Mouse (Mus musculus) inflammation-experienced regulatory T-cells, adult 6 months (primary cell): ENCODE results near the gene Inpp5d. TPM values are rescaled to one million over a fixed set of nuclear protein-coding genes. Genes with fewer than 3 reads are reported as not detected.

Experiments
- ATAC-seq: one replicate; pipeline ENCODE4 v1.8.0; 2017
- polyA plus RNA-seq, 3 experiments: library from polyadenylated mRNA; unstranded; fragments of 100-300 nt; shearing (Covaris generic); gene quantifications; one replicate each; pipeline ENCODE4 v1.2.1; 2017

The Inpp5d gene
- 100 to 1,000 TPM; 124 to 158 (median 135) TPM for polyA plus RNA-seq

DNA sequence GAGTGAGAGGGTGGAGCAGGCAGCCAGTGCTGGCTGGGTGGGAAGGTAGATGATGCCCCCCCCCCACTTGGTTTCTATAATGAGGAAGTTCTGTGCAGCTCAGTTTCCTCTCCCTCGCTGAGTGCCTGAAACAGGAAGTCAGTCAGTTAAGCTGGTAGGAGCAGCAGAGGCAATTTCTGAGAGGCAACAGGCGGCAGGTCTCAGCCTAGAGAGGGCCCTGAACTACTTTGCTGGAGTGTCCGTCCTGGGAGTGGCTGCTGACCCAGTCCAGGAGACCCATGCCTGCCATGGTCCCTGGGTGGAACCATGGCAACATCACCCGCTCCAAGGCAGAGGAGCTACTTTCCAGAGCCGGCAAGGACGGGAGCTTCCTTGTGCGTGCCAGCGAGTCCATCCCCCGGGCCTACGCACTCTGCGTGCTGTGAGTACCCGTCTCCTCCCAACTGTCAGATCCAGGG lies at the start of gene Inpp5d:
Inpp5d (plus strand) TSS at position 102 of the 458 bp plus-strand sequence.
- ATAC-seq, result peak; percentile 70

DNA sequence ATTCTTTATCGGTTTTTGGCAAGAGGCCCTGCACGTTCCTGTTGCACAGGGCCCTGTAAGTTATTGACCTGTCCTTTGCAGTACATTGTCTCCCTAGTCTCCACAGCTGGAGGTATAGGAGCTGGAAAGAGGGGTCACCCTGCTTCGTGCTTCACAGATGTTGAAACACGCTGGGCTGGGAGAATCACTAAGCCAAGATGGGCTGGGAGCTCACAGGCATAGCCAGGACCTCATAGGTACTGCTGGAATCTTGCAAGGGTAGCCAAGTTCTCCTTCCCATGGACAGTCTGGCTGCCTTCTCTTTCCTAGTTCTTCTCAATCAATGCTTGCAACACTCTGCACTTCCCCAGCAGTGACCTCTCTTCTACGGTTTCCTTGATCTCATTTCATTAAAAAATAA lies 46.9 kb upstream of the Inpp5d start:
- ATAC-seq, result no peak

DNA sequence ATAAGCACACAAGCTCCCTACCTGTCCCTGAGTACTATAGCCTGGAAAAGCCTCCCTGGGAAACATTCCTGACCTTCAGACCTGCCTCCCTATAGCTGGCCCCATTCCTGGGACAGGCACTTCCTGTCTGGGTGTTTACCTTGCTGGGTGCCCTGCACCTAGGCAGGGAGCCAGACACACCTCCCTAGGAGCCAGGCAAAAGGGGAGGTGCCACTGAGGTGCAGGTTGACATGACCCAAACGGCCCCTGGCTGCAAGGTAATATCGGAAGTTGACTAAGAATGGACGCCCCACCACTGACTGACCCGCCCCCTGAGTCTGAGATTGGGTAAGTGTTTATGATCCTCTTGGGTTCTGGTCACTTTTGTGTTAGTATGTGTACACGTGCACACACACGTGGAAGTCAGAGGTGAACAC lies 46.3 kb upstream of the Inpp5d start, which contains the start of gene Ngef:
Ngef (minus strand) TSS at position 71 of the 416 bp plus-strand sequence.
- no peak for ATAC-seq

DNA sequence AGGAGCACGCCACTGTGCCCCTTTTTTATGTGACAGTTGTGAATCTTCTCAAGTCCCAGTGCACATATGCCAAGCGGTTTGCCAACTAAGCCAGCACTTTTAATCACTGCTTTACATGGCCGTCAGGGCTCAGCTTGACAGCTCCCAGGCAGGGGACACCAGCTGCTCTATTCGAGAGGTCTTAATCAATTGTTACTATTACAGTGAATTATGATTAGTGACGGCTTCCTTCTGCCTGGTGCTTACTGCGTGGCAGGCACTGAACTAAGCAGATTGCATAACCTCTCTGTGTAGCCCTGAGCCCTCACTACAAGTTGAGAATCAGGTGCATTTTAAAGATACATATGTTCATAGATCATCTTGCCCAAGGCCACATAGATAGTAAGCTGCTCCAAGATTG lies 45.8 kb upstream of the Inpp5d start:
- no peak for ATAC-seq

DNA sequence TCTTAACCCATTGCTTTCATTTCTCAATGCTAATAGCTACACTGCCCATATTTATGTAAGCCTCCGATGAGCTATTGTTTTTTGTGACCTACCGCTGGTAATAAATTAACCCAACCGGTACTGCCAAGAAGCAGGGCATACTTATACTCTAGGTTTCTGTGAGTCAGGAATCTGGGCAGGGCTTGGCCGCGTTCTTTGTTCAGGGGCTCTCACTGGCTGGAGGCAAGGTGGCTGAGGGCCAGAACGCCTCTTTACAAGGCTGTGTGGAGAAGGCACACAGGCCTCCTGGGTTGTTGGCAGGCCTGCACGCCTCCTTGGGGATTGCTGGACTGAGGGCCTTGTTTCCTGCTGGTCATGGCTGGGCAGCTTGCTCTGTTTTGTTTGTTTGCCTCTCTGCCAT lies 45.3 kb upstream of the Inpp5d start:
- no peak for ATAC-seq

DNA sequence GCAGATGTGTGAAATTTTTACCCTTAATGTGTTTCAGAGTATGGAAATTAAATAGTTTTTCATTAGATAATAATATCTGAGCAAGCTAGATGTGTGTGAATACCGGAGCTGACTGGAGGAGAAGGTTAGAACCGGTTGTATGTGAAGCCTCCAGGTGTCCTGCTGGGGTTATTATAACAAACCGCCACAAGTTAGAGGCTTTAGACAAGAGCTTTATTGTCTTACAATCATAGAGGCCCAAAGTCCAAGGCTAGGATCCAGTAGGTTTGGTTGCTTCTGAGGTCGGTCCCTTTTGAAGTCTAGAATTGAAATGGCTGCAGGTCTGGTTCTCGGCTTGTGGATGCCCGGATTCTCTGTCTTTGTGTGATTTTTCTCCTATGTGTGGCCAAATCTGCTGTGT lies 41.1 kb upstream of the Inpp5d start:
- no peak for ATAC-seq

DNA sequence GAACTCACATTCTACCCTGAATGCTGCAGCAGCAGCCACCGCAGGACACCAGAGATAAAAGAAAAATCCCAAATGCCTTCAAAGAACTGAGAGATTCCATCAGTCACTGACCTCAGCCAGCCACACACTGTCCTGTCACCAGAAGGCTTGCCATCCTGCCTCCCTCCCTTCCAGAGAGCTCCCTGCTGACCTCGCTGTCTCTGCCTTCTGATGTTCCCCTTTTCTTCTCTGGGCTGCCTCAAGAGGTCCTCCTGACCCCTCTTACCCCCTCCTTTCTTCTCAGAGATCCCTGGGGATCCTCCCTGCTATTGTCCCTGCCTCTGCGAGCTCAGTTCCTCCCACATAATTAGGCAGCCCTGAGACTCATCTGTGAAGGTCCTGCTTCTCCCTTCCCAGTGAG lies 39.3 kb upstream of the Inpp5d start:
- no peak for ATAC-seq

DNA sequence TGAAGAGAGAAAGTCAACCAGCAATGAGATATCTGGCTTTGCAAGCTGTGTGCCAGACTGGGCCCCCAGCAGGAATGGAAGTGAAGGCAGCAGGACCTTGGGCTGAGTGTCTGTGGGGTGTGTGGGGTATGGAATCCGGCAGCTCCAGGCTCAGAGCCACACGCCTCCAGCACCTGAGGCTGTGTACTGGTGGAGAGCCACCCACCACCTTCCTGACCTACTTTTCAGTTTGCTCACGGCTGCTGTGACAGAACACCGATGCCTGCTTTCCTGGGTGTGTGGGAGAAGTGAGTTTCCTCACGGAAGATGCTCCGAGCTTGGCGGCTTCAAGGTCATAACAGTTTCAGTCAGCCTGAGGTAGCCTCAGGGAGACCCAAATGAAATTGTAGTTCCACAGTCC lies 30.9 kb upstream of the Inpp5d start:
- ATAC-seq, result no peak

DNA sequence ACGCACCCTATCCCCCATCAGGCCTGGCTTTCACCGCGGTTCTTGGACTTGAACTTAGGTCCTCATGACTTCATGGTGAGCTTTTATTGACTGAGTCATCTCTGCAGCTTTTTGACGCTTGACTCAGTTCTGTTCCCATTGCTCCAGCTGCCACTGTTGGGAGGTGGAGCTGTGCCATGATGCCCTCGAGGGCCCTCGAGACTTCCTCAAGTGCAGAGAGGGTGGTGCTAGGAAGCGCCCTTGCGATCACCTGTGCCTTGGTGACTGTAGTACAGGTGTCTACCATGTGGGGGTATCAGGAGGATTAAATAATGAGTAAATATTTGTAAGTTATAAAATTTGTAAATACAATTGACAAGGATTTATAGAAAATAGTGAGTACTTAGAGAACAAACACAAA lies 30.1 kb upstream of the Inpp5d start:
- ATAC-seq, result no peak

DNA sequence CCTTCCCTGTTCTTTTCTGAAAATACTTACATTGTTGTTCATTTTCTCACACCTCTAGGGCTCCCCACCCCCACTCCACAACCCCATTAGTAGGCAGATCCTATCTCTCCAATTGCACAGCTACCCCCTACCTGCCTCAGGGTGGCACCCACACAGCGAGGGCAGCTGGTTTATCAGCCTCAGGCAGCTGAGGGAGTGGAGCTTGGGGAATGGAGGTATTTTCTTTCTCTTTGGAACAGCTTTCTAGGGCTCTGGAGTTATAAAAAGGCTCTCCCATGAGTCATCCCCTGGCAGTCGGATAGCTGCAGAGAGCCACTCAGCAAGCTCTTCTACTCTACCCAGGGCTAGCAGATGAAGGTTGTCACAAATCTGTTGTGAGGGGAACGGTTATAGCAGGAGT lies 25.9 kb upstream of the Inpp5d start:
- ATAC-seq, result no peak

DNA sequence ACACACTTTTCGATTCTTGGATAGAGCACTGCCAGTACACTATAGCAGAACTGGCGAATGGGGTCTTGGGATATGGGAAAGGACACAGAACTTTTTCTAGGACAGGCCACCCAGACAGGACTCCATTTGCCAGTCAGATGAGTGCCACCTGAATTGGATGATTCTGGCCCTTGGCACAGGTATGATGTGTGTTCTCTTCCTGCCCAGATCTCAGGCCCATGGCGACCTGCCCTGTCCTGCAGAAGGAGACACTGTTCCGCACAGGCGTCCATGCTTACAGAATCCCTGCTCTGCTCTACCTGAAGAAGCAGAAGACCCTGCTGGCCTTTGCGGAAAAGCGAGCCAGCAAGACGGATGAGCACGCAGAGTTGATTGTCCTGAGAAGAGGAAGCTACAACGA lies 25.4 kb upstream of the Inpp5d start:
- no peak for ATAC-seq

DNA sequence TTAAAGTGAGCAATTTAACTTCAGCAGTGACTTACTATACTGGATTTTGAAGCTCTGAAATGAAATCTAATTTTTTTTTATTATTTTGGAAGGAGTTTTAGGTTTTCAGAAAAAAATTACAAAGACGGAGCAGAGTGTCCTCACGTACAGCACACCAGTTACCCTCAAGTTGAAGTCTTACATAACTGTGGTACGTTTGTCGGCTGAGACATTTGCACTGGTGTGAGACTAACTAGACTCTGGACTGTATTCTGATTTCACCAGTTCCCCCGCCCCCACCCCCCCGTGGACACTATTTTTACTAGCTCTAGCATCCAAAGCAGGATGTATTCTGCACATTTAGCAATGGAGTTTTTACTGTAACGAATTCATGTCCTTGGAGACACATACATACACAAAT lies 19.6 kb upstream of the Inpp5d start:
- no peak for ATAC-seq

DNA sequence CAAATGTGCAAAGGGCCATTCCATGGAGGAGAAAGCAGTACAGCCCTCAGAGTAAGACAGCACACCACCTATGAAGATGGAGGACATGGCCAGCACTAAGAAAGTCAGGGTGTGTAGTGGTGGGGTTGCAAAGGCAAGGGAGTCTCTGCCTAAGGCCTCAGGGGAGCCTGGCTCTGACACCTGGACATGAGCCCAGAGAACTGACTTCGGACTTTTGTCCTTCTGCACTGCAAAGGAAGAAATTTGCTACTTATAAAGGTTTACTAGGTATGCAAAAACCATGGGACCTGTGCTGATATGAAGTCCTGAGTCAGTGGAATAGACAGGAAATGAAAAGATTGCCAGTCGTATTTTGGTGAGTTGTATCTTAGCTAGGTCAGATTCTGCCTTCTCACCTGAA lies 18.3 kb upstream of the Inpp5d start:
- ATAC-seq, result no peak

DNA sequence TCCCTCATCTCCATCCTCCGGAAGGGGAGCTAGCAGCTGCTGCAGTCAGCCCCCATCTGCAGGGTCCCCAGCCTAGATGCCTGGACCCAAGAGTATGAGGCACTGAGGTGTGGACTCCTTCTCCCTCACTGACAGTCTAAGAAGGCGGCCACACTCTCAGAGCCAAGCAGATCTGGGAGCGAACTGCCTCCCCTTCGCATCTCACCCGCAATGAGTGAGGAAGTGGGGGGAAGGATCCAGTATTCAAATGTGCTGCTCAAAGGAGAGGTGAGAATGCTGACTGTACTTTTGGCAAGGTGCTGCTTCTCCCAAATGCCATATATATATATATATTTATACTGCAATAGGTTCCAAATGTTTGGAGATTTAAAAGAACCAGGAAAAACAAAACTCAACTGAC lies 16.7 kb upstream of the Inpp5d start:
- ATAC-seq, result no peak

DNA sequence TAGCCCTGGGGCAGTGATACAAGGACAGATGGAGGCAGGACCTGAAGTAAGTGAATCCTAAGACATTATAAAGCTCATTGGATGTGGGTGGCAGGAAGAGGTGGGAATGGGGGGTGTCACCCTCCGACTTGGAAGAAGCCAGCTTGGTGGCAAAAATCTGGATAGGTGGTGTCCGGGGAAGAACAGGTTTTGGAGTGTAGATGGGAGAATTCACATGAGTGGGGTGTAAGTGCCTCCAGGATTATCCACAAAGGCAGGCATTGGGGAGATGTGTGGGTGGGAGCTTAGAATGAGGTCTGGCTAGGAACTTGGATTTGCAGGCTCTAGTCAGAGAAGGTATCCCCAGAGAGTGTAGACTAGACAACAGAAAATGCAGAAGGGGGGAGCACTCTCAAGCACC lies 14.8 kb upstream of the Inpp5d start:
- no peak for ATAC-seq

DNA sequence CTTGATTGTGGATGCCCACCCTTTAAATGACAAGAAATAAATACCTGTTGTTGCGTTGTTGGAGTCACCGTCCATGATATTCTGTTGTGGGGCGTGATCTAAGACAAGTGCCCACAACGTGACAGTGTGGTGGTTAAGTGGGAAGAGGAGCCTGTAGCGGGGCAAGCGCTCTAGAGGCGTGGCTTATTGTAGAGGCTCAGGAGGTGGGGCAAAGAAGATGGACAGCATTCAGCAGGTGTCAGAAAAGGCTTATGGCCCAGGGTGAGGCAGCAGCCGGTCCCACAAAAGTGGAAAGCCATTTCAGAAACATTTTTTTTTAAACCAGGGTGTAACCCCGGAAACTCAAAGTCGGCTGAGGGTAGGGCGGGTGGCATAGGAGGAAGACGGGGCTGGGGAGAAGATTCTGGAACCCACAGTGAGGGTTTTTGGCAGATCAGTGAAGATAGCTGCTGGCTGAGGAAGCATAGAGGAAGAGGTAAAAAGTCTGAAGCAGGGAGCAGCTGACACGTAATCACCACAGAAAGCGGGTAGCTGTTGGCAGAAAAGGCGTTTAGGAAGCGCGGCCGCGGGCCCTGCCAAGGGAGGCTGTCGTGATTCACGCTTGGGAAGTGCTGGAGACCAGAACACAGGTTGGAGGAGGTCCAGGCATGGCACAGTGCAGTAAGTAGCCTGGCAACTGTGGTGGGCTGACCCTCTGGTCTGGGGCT lies 12.6 kb upstream of the Inpp5d start:
- peak; percentile 88 for ATAC-seq

DNA sequence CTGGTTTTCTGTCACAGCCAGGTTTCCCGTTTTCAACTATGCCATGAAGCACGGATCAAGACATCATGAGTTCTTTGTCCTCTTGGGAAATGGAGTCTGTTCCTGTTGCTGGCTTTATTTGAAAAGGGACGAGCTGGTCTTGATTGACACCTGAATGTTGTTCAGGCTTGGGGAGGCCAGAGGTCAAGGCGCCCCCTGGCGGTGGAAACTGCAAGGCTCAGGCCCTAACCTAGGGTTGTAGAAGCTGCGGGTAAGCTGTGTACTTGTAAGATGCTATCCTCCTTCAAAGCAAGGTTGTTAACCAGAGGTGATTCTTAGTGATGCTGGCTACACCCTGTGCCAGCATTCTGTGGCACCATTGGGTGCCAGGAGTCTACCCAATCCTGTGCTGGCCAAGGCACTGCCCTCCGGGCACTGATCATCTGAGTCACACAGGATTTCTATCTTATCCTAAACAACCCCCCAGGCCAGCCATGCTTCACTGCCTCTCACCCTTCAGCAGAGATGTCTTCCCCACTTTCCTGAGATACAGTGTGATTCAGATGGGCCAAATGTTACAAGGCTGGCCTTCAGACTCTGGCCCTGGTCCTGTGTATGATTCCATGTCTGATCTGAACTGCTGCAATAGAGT lies 11.6 kb upstream of the Inpp5d start:
- no peak for ATAC-seq

DNA sequence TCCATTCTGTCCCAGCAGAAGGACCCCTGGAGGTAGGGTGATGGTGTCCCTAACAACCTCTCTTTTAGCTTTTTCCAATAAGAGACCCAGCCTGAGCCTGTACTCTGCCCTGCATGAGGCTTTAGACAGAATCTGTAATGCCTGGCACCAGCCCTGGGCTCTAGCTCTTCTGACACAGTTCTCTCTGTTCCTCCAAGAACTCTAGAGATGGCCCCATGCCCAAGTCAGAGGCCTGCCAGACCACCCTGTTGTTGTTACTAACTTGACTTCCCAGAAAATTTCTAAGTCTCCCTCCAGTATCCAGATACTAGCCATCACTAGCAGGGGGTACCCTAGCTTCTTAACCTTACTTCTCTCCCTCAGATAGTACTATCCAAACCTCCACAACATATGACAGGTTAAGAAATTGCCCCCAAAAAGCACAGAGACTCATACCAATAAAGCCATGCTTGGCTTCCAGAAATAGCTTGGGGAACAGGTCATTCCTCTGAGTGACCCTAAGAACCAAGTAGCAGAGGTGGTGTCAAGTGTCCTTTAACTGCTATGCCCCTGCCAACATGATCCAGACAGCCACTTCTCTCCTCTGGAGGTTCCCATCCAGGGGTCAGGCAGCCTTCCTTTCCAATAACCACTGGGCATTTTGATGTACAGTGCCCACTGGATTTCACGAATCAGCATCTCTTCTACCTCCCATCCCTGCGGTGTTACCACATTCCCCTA lies 5.4 kb upstream of the Inpp5d start:
- no peak for ATAC-seq

DNA sequence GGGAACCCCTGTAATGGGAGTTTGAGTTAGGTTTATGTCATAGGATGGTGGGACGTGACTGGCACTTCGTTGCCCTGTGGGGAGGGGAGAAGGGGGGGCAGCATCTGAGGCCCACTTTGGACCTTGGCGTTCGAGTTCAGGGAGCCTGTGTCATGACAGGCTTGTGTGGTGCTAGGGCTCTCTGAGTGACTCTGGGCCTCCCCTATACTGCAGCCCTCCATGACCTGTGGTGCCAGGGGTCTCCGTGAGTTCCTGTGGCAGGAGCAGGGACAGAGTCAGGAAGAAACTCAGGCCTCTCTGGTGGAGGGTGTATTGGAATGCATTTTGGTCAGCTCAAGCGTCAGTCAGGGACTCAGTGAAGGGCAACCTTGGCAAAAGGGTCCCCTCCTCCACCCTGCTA lies 581 bp downstream of the Inpp5d start:
- no peak for ATAC-seq

DNA sequence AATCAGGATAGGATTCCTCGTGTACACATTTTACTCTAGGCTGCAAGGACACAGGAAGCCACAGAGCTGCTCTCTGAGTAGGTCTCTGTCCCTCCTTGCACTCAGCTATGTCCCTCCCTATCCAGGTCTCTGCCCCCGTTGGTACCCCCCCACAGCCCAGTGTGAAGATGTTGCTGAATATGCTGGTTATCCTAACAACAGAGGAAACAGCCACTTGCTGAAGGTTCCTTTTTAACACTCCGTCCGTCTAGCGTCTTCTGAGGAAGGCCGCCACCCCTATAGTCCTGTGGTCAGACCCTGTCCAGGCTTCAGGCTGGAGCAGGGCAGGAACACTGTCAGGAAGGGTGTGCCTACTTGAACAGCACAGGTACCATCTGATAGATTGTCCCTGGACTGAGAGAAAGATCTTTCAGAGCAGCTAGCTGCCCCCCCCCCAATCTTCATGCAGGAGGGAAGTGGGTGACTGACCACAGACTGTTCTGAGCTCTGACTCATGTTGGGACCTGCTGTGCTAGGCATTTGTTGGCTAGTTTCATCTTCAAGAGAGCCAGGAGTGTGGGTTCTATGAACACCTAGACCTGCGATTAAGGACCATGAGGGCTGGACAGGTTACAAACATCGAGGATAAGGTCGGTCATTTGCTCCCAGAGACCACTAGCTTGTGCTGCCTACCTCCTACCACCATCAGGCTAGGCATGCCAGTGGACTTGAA lies 1.2 kb downstream of the Inpp5d start:
- peak; percentile 44 for ATAC-seq

DNA sequence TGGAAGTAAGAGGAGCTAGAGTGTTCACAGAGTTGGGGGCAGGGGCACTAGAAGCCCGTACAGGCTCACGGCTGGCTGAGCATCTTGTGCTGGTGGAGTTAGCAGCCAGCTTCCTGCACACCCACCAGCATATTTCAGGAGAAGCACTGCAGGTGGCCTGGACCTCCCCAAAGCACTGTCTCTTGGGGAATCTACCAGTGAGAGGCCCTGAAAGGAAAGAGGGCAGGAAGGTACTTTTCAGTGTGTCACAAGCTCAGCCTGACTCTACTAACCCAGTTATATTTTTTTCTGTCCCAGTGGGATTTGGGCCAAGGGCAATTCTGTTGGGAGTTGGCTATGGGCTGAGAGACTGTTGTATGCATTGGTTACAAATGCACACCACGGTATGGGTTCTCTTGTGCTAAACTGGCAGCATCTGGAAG lies 1.8 kb downstream of the Inpp5d start:
- ATAC-seq, result no peak

DNA sequence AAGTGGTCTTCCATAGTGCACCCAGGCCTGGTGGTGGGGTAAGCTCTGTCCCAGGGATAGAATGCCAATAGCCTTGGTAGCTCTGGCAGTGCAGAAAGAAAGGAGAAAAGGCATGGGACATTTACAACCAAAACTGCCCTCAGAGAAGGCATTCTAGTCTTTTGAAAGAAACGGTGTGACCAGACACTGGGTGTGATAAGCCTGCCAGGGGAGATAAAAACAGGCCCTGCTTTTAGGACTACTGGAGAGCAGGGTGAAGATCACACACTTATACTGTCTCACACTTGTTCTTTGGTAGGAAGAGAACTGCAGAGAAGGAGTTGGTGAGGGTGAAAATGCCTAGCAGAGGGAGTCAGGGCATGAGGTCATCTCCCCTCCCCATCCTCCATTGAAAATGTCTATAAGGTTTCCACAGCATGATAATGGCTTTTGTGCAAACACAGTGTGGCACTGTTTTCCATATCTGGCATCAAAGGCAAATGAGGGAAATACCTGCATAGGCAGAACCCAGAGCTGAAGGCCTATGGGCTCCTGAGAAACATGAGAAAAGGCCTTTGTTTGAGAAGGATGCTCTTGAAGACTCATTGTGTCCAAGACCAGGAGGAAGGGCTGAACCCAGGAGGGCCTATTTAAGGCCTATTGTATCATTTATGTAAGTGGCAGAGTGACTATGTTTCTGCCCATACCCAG lies 4.0 kb downstream of the Inpp5d start:
- ATAC-seq, result no peak

DNA sequence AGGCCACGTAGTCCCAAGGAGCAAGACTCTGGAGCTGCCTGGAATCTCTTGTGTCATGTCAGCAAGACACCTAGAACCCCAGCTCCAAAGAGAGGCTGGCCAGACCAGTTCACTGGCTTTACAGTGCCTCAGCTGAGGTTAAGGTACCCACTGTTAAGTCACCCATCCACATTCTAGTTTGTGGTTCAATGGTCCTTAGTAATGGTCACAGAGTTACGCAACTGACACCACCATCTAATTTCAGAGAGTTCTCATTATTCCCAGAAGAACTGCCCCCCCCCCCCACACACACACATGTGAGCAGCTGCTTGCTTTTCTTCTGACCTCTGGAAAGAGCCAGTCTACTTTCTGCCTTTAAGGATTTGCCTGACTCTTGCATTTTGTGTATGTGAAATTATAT lies 4.7 kb downstream of the Inpp5d start:
- no peak for ATAC-seq
